Mouse (Mus musculus) cerebral cortex, adult 2 months (tissue): ENCODE data around the gene Acsl4.

Experiments
- WGBS: fragments of 180-500 bp; shearing (Covaris S2); methylation state at CpG from one replicate; pipeline ENCODE4 v1.1.7; 2018; 5-methylcytosine and 5-hydroxymethylcytosine counted together

The Acsl4 gene

DNA sequence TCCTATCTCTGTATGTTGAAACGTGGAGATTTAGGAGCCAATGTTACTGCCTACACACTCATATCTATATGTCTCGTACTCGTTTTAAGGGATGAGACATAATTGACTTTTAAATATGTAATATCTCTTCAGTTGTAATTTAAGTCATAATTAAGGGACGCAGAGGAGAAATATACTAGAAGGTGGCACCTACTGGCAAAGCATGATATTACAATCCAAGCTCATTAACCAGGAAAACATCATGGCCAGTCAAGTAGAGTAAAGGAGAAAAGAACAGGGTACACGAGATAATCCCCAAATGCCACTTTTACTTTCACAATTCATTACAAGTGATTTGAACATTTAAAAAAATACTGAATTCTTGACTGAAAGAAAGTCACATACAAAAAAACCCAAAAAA lies 31.9 kb downstream of the Acsl4 start:
- WGBS: 51% methylated on average over 5 of the region's 5 CpGs

DNA sequence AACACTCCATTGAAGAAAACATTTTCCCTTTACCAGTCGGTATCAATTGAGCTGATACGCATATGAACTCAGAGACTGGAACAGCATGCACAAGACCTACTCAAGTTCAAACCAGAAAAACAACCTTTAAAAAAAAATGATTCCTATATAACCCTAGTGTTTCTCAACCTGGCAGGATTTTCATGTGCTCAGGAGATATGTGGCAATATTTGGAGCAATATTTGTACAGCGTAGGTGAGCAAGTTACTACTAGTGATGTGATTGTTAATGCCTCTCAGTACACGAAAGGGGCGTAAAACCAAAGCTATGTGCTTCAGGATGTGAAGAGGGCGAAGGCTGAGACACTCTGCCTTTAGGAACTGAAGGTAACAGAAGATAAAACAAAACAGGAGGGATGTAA lies 54.1 kb downstream of the Acsl4 start:
- 97% methylated on average over 6 of the region's 6 CpGs for WGBS

- 92% methylated on average over 5 of the region's 5 CpGs for WGBS
These were observed 54.8 kb downstream of the Acsl4 start for GRCm38 (mm10) chrX:142335502-142335901.

DNA sequence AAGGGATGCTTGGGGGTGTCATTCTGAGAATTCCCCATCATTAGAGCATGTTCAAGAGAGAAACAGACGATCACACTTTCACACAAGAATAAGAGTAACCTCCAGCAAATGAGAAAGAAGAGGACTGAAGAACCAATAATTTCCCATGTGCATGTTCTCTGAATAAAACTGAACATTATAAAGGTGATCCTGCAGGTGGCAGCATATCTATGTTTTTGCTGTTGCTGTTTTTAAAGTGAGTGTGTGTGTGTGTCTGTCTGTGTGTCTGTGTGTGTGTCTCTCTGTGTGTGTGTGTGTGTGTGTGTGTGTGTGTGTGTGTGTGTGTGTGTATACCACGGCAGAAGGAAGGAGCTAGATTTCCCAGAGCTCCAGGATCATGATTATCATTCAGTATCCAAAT lies 64.6 kb downstream of the Acsl4 start:
- 55% methylated on average over 2 of the region's 2 CpGs for WGBS

GRCm38 (mm10) chrX:142316106-142316505 lies 74.2 kb downstream of the Acsl4 start:
- 72% methylated on average over 9 of the region's 9 CpGs for WGBS

DNA sequence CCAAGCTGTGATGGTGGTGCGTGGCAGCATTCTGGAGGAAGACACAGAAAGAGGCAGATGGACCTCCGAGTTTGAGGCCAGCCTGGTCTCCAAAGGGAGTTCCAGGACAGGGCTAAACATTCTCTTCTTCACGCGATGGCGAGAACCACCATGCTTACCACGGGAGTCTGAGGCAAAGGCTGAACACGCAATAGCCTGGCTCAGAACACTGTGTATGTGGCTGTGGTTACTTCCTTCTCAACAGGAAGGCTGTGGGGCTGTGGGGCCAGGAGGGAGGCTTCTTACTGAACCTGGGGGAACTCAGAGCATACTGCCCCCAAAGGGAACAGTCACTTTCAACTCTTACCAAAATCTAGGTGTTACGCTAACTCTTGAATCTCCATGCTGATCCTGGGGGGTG lies 75.1 kb downstream of the Acsl4 start:
- WGBS: 62% methylated on average over 8 of the region's 8 CpGs

DNA sequence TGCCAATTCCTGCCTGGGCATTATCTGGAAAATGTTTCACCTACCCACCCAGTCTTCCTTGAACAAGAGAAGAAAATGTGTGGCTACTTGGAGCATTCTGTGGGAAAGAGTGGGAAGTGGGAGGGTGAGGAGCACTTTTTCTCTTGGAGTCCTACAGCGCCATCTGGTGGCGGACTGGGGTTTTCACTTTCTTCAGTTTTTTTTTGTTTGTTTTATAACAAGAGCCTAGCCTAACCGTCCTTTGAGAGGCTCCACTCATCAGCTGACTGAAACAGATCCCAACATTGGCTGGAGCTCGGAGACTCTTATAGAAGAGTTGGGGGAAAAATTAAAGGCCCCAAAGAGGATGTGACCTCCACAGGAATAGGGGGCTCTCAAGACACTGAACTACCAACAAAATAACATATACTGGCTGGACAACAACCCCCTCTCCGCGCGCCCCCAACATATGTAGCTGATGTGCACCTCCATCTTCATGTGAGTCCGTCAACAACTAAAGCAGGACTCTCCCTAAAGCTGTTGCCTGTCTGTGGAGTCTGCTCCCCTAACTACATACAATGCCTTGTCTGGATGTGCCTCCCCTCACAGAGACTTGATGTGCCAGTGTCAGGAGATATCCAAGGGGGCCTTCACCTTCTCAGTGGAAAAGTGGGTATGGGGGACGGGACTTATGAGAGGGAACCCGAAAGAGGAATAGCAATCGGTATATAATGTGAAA lies 75.9 kb downstream of the Acsl4 start:
- 46% methylated on average over 11 of the region's 11 CpGs for WGBS

DNA sequence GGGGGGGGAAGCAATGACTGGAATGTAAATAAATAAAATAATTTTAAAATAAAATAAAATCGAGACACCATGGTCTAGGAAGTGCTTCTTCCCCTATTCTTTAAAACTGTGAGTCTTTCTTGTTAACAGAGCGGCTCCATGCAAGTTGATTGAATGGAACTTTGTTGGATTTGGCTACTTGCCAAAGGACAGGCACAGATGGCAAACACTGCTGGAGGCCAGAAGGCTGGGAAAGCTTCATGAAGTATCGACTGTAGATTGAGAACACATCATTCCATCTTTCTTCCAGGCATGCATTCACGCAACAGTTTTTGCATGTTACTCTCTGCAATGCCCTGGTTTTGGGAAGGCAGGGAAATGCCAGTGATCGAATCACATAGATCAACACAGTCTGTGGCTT lies 79.9 kb downstream of the Acsl4 start:
- 51% methylated on average over 5 of the region's 5 CpGs for WGBS

- 19% methylated on average over 25 of the region's 33 CpGs for WGBS
These were observed 84.3 kb downstream of the Acsl4 start, which contains the start of gene Kcne1l for GRCm38 (mm10) chrX:142305869-142306581. Gene Kcne1l, minus strand, starts transcription at chrX:142306294.

- 34% methylated on average over 35 of the region's 35 CpGs for WGBS
These were observed 85.1 kb downstream of the Acsl4 start for GRCm38 (mm10) chrX:142305010-142305868.

- 33% methylated on average over 2 of the region's 2 CpGs for WGBS
These were observed 86.9 kb downstream of the Acsl4 start for GRCm38 (mm10) chrX:142303456-142303855.

DNA sequence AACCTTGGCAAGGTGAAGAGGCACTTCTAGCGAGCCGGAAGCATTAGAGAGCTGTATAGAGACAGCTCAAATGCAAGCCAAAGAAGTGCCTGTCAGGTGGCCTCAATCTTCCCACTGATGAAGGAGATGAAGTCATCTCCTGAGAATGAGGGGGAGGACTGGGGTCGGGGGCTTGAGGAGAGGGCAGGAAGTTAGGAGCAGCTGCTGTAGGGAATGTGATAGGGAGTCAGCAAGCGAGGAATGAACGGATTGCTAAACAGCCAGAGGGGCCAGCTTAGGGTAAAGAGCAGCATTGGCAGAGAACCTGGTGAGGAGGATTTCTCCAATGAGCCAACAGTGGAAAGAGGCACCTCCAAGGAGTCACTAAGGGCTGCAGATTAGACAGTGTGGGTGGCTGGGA lies 104.4 kb downstream of the Acsl4 start:
- 51% methylated on average over 5 of the region's 5 CpGs for WGBS

DNA sequence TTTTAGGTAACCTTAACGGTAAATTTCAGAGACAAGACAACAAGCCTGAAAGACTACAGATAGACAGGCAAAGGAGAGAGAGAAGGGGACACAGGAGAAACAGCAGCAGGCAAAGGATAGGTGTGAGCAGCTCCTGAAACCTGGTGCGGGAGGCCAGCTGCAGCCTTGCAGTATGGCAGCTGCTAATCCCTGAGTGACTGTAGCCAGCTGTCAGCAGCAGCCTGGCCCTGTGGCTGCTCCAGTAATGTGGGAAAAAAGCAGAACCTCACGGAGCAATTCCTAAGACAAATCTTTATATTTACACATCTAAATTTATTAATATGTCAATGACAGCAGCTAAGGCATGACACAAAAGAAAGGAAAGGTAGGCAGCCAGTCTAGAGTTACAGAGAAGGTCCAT lies 113.8 kb downstream of the Acsl4 start:
- WGBS: 62% methylated on average over 3 of the region's 3 CpGs

DNA sequence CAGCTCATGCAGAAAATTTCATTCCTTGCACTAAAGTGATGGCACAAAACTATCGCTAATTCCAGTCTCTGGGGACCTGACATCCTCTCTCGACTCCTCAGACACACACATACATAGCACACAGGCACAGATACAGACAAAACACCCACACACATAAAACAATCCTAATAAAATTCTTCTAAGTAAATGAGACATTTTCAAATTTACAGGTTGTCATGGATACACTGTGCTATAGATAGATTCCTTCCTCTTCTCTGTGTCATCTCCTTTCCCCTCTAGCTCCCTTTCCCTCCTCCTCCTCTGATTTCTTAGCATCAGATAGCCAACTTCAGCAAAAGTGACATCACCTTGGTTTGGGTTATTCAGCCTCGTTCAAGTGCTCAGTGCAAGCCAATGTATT lies 114.3 kb downstream of the Acsl4 start:
- WGBS: 48% methylated on average over 3 of the region's 3 CpGs
